Mouse (Mus musculus): ENCODE data around the gene Snx22. TPM values are rescaled to one million over a fixed set of nuclear protein-coding genes. Genes with fewer than 3 reads are reported as not detected.

Gene Snx22
- polyA plus RNA-seq, 1 experiment from 2014 or later, result 8.1 TPM

- 44% methylated on average over 3 of the region's 3 CpGs for WGBS
- no peak for ATAC-seq
- Histone ChIP-seq H3K27ac (ENCODE audit: low read length) (peak overlapping the region; percentile 11; the same call in 1 of the 2 replicates), H3K36me3 (ENCODE audit: control insufficient read depth, insufficient read depth) (peaks cover 21% of the 10 kb centered on the region), H3K9ac (replicated peaks; ENCODE audit: low read depth, low read length) (no peak overlapping the region), H3K4me3 (replicated peaks; ENCODE audit: low read length) (0 out of 2 replicates have a peak overlapping the region, but pooled peaks have one; percentile 0), H3K9me3 (ENCODE audit: control insufficient read depth, low read length) (no peaks in the 10 kb centered on the region), H3K4me1 (replicated peaks; ENCODE audit: control insufficient read depth, insufficient read depth, low read length) (peaks cover 17% of the 10 kb centered on the region), H3K4me2 (ENCODE audit: low read length) (peak overlapping the region; percentile 86), H3K27me3 (replicated peaks; ENCODE audit: control insufficient read depth, insufficient read depth, low read length) (no peaks in the 10 kb centered on the region)
Measured at GRCm38 (mm10) chr9:66061656-66062055, 7.9 kb downstream of the Snx22 start.

GRCm38 (mm10) chr9:66060986-66061385 is 8.5 kb downstream of the Snx22 start:
- H3K4me2 ChIP-seq (ENCODE audit: low read length), result peak overlapping the region; percentile 86
- H3K36me3 ChIP-seq (ENCODE audit: control insufficient read depth, insufficient read depth), result peaks cover 14% of the 10 kb centered on the region
- peak overlapping the region; percentile 94 for H3K9ac ChIP-seq (replicated peaks; ENCODE audit: low read depth, low read length)
- H3K4me3 ChIP-seq (replicated peaks; ENCODE audit: low read length), result peak overlapping the region; percentile 91
- 15% methylated on average over 4 of the region's 4 CpGs for WGBS
- H3K27me3 ChIP-seq (replicated peaks; ENCODE audit: control insufficient read depth, insufficient read depth, low read length), result no peaks in the 10 kb centered on the region
- H3K9me3 ChIP-seq (ENCODE audit: control insufficient read depth, low read length), result no peaks in the 10 kb centered on the region
- H3K27ac ChIP-seq (ENCODE audit: low read length), result peak overlapping the region; percentile 11; the same call in 1 of the 2 replicates
- no peak for ATAC-seq
- peaks cover 17% of the 10 kb centered on the region for H3K4me1 ChIP-seq (replicated peaks; ENCODE audit: control insufficient read depth, insufficient read depth, low read length)

- under 1% methylated on average over 20 of the region's 20 CpGs for WGBS
- H3K36me3 ChIP-seq (ENCODE audit: control insufficient read depth, insufficient read depth), result peaks cover 7% of the 10 kb centered on the region
Measured at GRCm38 (mm10) chr9:66060308-66060647, 9.2 kb downstream of the Snx22 start.

GRCm38 (mm10) chr9:66059583-66060307 is 9.8 kb downstream of the Snx22 start, which contains the start of gene Ppib:
Gene Ppib, plus strand, starts transcription at chr9:66060222.
- WGBS, result 2% methylated on average over 51 of the region's 51 CpGs

More at GRCm38 (mm10) chr9:66060308-66060647, 9.2 kb downstream of the Snx22 start:
- H3K4me2 ChIP-seq (ENCODE audit: low read length), result peak overlapping the region; percentile 86
- H3K9ac ChIP-seq (replicated peaks; ENCODE audit: low read depth, low read length), result peak overlapping the region; percentile 94
- peak overlapping the region; percentile 85 for H3K27ac ChIP-seq (ENCODE audit: low read length)
- ATAC-seq, result peak; percentile 52
- no peaks in the 10 kb centered on the region for H3K9me3 ChIP-seq (ENCODE audit: control insufficient read depth, low read length)
- peak overlapping the region; percentile 91 for H3K4me3 ChIP-seq (replicated peaks; ENCODE audit: low read length)
- H3K4me1 ChIP-seq (replicated peaks; ENCODE audit: control insufficient read depth, insufficient read depth, low read length), result peaks cover 17% of the 10 kb centered on the region
- H3K27me3 ChIP-seq (replicated peaks; ENCODE audit: control insufficient read depth, insufficient read depth, low read length), result no peaks in the 10 kb centered on the region

GRCm38 (mm10) chr9:66053620-66054019 is 15.9 kb downstream of the Snx22 start:
- no peak overlapping the region for H3K9ac ChIP-seq (replicated peaks; ENCODE audit: low read depth, low read length)
- whole genome bisulfite sequencing, result 38% methylated on average over 1 of the region's 1 CpGs

More at GRCm38 (mm10) chr9:66059583-66060307, 9.8 kb downstream of the Snx22 start, which contains the start of gene Ppib:
- peak within 1 kb of the TSS; percentile 94 for H3K9ac ChIP-seq (replicated peaks; ENCODE audit: low read depth, low read length)
- peaks cover 6% of the 10 kb centered on the region; the same call in 1 of the 2 replicates for H3K36me3 ChIP-seq (ENCODE audit: control insufficient read depth, insufficient read depth)
- H3K4me2 ChIP-seq (ENCODE audit: low read length), result peak within 1 kb of the TSS; percentile 86
- no peaks in the 10 kb centered on the region for H3K27me3 ChIP-seq (replicated peaks; ENCODE audit: control insufficient read depth, insufficient read depth, low read length)
- peak within 1 kb of the TSS; percentile 91 for H3K4me3 ChIP-seq (replicated peaks; ENCODE audit: low read length)
- peak within 1 kb of the TSS; percentile 85 for H3K27ac ChIP-seq (ENCODE audit: low read length)
- H3K4me1 ChIP-seq (replicated peaks; ENCODE audit: control insufficient read depth, insufficient read depth, low read length), result peaks cover 17% of the 10 kb centered on the region
- ATAC-seq, result peak; percentile 99
- H3K9me3 ChIP-seq (ENCODE audit: control insufficient read depth, low read length), result no peaks in the 10 kb centered on the region

GRCm38 (mm10) chr9:66052731-66053130 is 16.8 kb downstream of the Snx22 start:
- Histone ChIP-seq H3K27ac (ENCODE audit: low read length) (no peak overlapping the region), H3K4me3 (replicated peaks; ENCODE audit: low read length) (no peak overlapping the region), H3K27me3 (replicated peaks; ENCODE audit: control insufficient read depth, insufficient read depth, low read length) (no peaks in the 10 kb centered on the region), H3K4me2 (ENCODE audit: low read length) (no peak overlapping the region), H3K9me3 (ENCODE audit: control insufficient read depth, low read length) (no peaks in the 10 kb centered on the region), H3K4me1 (replicated peaks; ENCODE audit: control insufficient read depth, insufficient read depth, low read length) (no peaks in the 10 kb centered on the region), H3K36me3 (ENCODE audit: control insufficient read depth, insufficient read depth) (no peaks in the 10 kb centered on the region), H3K9ac (replicated peaks; ENCODE audit: low read depth, low read length) (no peak overlapping the region)
- ATAC-seq, result no peak
- 92% methylated on average over 1 of the region's 1 CpGs for WGBS

More at GRCm38 (mm10) chr9:66053620-66054019, 15.9 kb downstream of the Snx22 start:
- Histone ChIP-seq H3K4me1 (replicated peaks; ENCODE audit: control insufficient read depth, insufficient read depth, low read length) (no peaks in the 10 kb centered on the region), H3K9me3 (ENCODE audit: control insufficient read depth, low read length) (no peaks in the 10 kb centered on the region), H3K27me3 (replicated peaks; ENCODE audit: control insufficient read depth, insufficient read depth, low read length) (no peaks in the 10 kb centered on the region), H3K4me2 (ENCODE audit: low read length) (no peak overlapping the region), H3K4me3 (replicated peaks; ENCODE audit: low read length) (no peak overlapping the region), H3K36me3 (ENCODE audit: control insufficient read depth, insufficient read depth) (no peaks in the 10 kb centered on the region), H3K27ac (ENCODE audit: low read length) (no peak overlapping the region)
- no peak for ATAC-seq

- H3K27me3 ChIP-seq (replicated peaks; ENCODE audit: control insufficient read depth, insufficient read depth, low read length), result no peaks in the 10 kb centered on the region
- H3K4me1 ChIP-seq (replicated peaks; ENCODE audit: control insufficient read depth, insufficient read depth, low read length), result no peaks in the 10 kb centered on the region
- H3K9me3 ChIP-seq (ENCODE audit: control insufficient read depth, low read length), result no peaks in the 10 kb centered on the region
- no peaks in the 10 kb centered on the region for H3K36me3 ChIP-seq (ENCODE audit: control insufficient read depth, insufficient read depth)
- H3K4me2 ChIP-seq (ENCODE audit: low read length), result no peak overlapping the region
- no peak overlapping the region for H3K9ac ChIP-seq (replicated peaks; ENCODE audit: low read depth, low read length)
- H3K4me3 ChIP-seq (replicated peaks; ENCODE audit: low read length), result no peak overlapping the region
- WGBS, result 64% methylated on average over 4 of the region's 4 CpGs
- no peak overlapping the region for H3K27ac ChIP-seq (ENCODE audit: low read length)
- ATAC-seq, result no peak
Measured at GRCm38 (mm10) chr9:66051493-66051892, 18.0 kb downstream of the Snx22 start.

- Histone ChIP-seq H3K27ac (ENCODE audit: low read length) (no peak overlapping the region), H3K27me3 (replicated peaks; ENCODE audit: control insufficient read depth, insufficient read depth, low read length) (no peaks in the 10 kb centered on the region), H3K9me3 (ENCODE audit: control insufficient read depth, low read length) (no peaks in the 10 kb centered on the region), H3K4me3 (replicated peaks; ENCODE audit: low read length) (no peak overlapping the region), H3K4me2 (ENCODE audit: low read length) (no peak overlapping the region), H3K36me3 (ENCODE audit: control insufficient read depth, insufficient read depth) (no peaks in the 10 kb centered on the region), H3K9ac (replicated peaks; ENCODE audit: low read depth, low read length) (no peak overlapping the region), H3K4me1 (replicated peaks; ENCODE audit: control insufficient read depth, insufficient read depth, low read length) (no peaks in the 10 kb centered on the region)
- ATAC-seq, result no peak
- WGBS, result 71% methylated on average over 6 of the region's 6 CpGs
Measured at GRCm38 (mm10) chr9:66049931-66050601, 19.5 kb downstream of the Snx22 start.

GRCm38 (mm10) chr9:66043241-66043640 is 26.3 kb downstream of the Snx22 start:
- no peak overlapping the region for H3K27ac ChIP-seq (ENCODE audit: low read length)
- no peaks in the 10 kb centered on the region for H3K9me3 ChIP-seq (ENCODE audit: control insufficient read depth, low read length)
- H3K9ac ChIP-seq (replicated peaks; ENCODE audit: low read depth, low read length), result no peak overlapping the region
- no peak for ATAC-seq
- H3K27me3 ChIP-seq (replicated peaks; ENCODE audit: control insufficient read depth, insufficient read depth, low read length), result no peaks in the 10 kb centered on the region
- H3K36me3 ChIP-seq (ENCODE audit: control insufficient read depth, insufficient read depth), result no peaks in the 10 kb centered on the region; the same call in 1 of the 2 replicates
- WGBS, result 98% methylated on average over 3 of the region's 3 CpGs
- H3K4me2 ChIP-seq (ENCODE audit: low read length), result no peak overlapping the region
- no peaks in the 10 kb centered on the region for H3K4me1 ChIP-seq (replicated peaks; ENCODE audit: control insufficient read depth, insufficient read depth, low read length)
- no peak overlapping the region for H3K4me3 ChIP-seq (replicated peaks; ENCODE audit: low read length)

Data from forebrain, embryonic 16.5 days (tissue).